Mouse (Mus musculus) heart, adult 18-20 months (tissue): ENCODE results near the gene Mrgpre. TPM values are rescaled to one million over a fixed set of nuclear protein-coding genes. Genes with fewer than 3 reads are reported as not detected.

ENCODE experiments used
- DNase-seq, 2 experiments: peaks; one replicate each; pipeline ENCODE4 v3.0.0; 2021 to 2022; ENCODE audit warnings: mixed read lengths in 1 of 2
- total RNA-seq, 2 experiments: library from RNA; stranded (reverse); gene quantifications; 2 replicates each; pipeline ENCODE4 v1.2.3; 2021

Mrgpre gene
- total RNA-seq, 2 experiments from 2014 or later: 1.6 to 2.0 TPM

DNA sequence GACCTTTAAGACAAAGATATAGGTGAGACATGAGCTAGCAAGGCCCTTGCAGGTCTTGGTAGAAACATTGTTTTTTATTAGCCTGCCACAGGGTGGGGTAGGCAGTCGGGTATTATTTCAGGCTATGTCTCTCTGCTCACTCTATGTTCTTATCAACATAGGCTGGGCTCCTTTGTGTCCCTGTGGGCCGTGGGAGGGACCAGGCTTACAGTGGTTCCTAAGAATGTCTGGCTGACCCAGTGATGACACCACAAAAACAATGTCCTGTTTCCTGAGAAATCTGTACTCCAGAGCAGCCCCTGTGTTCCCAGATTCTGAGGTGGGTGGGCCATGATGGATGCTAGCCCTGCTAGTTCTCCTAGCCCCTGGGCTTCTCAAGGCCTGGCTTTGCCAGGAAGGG lies 6.9 kb downstream of the Mrgpre start:
- peak in 1 of 2 experiments; percentile 76 for DNase-seq

DNA sequence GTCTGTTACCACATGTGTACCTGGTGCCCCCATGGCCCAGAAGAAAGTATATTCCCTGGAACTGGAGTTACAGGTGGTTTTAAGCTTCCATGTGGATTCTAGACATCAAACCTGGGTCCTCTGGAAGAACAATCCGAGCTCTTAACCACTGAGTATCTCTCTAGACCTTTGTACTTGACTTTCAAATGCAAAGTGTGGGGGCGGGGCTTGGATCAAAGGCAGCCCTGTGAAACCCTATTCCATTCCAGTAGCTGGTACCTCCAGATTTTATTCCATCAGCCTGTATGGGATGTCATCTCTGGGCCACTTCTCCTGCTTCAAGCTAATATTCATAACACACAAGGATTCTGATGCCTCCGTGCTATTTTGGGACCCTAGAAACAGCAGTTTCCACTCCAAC lies 8.2 kb downstream of the Mrgpre start:
- DNase-seq: no peak

DNA sequence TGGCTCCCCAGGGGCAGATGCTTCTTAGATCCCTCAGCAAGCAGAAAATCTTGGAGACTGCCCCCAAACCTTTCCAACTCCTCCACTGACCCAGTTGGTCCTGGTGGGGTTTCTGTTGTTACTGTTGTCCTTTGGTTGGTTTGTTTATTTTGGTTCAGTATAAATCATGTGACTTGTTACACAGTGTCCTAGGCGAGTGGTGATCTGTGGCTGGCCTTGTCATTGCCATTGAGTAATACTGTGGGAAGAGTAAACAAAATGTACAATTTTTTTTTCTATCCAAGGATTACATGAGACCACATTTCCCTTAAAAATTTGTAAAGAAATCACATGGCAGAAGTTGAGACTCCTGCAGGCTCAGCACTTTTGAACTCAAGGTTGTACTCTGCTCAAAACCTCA lies 14.8 kb downstream of the Mrgpre start:
- no peak for DNase-seq

DNA sequence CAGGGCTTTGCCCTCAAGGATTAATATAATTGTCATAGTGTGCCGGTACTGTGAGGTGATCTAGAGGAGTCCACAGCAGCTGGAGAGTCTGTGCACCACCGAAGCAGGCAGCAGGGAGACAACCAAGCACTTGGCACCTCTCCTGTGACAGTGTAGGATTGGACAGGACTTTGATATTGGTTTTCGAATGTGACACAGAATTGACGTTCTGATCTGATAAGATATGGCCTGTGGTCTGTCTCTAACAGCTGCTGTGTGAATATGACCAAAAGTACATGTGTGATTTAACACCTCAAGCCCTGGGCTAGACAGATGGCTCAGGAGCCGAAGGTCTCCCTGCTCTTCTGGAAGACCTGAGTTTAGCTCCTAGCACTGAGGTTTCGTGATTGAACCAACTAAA lies 16.0 kb downstream of the Mrgpre start:
- DNase-seq: no peak

DNA sequence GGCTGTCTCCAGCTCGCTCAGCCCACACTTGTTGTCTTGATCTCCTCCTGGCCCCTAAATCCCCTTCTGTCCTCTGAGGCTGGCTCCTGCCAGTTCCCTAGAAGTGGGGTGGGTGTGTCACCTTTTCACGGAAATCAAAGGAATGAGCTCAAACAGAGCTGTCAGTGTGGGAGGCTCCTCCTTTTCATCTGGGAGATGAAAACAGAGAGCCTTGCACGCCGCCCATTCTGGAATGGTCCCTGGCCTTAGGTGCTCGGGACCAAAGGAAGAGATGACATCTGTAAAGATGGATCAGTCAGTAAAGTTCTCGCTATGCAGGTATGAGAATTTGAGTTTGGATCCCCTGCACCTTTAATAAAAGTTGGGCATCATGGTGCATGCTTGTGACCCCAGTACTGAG lies 17.4 kb downstream of the Mrgpre start, which contains the start of gene Mrgprg:
Gene Mrgprg, minus strand, starts transcription at position 101 of the 400 bp plus-strand sequence.
- DNase-seq: no peak

DNA sequence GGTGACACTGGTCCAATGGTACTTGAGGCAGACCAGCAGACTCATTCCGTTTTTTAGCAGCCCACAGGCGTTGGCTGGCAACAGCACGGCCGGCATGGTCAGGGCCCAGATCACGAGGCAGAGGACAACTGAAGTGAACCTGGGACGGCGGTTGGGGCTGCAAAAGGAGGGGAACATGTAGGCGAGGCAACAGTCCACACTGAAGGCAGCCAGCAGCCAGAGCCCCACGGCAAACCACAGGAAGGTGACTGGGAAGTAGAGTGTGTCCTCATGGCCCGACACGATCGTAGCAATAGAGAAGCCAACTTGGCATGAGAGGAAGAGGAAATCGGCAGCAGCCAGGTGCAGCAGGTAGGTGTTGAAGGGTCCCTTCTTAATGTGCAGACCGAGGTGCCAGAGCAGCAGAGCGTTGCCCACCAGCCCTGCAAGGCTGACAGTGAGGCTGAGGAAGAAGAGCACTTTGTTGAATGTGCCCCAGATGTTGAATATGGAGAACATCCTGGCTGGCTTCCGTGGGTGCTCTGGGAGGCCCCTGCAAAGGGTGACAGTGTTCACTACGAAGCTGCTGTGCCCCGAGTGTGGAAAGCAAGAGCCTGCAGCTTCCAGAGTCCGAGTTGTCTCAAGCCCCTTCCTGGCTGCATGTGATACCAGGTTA lies 19.3 kb downstream of the Mrgpre start:
- DNase-seq: no peak

DNA sequence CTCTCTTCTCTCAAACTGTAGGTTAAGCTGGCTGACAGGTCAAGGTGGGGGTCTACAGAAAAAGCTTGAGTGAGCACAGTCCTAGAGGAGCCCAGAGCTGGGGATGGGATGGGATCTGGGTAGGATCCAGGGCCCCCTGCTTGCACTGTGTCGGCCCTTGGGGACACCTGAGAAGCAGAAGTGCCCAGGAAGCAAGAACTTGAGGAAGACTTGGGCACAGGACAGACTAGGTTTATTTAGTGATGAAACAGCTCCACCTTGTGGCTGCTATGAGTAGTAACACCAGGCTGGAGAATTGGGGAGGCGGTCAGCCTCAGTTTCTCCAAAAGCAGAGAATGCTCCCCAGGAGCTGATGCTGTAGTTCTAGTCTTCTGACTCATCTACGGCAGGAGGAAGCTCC lies 20.5 kb downstream of the Mrgpre start:
- DNase-seq: no peak

DNA sequence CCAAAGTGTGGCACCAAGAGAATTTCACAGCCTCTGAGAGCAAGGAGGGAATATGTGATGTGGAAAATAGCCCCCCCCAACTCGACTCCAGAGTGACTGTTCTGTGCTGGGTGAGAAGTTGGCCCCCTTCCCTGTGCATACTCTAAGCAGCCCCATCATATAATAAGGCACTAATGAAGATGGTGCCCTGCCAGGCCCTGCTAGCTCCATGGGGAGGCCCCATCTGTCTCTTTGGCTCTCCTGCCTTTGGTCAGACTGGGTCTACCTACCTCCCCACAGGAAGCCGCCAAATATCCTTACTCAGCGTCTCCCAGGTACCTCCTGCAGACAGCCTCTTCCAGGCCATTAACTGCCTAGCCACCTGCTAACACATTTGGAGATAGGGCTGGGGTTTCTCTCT lies 25.3 kb downstream of the Mrgpre start:
- no peak for DNase-seq

DNA sequence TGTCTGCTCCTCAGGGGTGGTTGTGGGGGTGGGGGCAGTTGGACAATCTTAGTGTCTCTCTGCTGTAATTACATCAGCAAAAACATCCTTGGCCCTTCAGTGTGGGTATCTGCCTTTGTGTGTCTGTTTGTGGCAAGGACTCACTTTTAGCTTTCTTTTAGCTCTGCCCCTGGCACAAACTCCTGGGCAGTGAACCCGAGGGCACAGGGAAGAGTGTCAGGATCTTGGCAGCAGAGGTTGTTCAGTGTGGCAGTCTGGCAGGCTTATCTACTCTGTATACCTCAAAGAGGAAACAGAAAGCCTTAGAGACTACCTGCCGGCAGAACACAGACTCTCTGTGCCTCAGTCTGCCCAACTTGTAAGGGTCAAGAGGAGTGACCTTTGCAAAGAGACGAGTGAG lies 26.6 kb downstream of the Mrgpre start:
- peak in 1 of 2 experiments; percentile 51 for DNase-seq

DNA sequence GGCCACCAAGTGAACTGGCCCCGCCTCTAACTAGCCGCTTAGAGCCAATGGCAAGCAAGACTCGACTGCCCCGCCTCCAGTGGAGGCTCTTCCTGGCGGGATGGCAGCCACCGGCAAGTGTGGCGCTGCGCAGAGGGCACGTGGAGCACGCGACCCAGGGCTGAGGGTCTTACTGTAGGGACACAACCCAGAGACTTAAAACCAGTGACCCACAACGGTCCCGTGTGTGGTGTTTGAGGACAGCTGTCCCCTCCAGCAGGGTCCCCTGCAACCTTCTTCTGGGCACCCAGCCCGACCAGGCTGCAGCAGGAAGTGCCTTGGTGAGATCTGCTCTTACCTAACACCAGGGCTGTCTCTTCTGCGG lies 27.3 kb downstream of the Mrgpre start:
- peak; percentile 82 to 88 for DNase-seq

DNA sequence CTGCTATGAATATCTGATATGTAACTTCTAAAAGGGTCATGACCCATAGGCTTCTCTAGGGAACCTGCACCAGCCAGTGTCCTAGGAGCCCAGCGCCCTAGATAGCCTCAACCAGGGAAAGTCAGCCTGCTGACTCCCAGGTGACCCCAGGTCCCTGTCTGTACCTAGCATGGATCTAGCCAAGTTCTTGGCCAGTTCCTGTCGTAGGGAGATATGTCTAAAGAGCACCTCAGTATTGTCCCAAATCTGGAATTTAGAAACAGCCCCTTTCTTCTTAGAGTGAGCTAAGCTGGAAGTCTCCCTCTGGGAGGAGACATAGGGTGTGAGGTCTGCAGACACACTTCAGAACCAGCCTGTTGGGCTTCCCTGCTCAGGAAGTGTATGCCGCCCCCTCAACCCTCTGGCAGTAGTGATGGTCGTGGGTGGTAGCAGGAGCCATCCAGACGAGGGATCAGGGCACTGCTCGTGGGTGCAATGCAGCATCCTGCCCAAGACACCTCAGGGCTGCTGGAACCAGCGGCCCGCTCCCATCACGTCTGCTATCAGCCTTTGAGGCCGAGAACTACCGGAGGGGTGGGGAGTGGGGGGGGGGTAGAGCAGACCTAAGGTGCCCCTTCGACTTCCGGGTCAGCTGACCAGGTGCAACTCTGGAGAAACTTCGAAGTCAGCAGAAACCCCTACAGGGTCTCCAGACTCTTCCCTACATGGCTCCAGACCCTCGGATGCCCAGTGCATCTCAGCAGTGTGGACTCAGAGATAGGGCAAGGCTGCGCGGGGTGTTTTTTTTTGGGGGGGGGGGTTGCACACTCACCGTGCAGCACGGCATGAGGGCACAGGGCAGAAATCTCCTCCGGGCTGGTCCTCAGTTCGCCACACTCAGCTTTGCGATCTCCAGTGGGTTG lies 27.9 kb downstream of the Mrgpre start, which contains the start of gene Osbpl5:
Gene Osbpl5, minus strand, starts transcription at position 861 of the 902 bp plus-strand sequence.
- no peak for DNase-seq

DNA sequence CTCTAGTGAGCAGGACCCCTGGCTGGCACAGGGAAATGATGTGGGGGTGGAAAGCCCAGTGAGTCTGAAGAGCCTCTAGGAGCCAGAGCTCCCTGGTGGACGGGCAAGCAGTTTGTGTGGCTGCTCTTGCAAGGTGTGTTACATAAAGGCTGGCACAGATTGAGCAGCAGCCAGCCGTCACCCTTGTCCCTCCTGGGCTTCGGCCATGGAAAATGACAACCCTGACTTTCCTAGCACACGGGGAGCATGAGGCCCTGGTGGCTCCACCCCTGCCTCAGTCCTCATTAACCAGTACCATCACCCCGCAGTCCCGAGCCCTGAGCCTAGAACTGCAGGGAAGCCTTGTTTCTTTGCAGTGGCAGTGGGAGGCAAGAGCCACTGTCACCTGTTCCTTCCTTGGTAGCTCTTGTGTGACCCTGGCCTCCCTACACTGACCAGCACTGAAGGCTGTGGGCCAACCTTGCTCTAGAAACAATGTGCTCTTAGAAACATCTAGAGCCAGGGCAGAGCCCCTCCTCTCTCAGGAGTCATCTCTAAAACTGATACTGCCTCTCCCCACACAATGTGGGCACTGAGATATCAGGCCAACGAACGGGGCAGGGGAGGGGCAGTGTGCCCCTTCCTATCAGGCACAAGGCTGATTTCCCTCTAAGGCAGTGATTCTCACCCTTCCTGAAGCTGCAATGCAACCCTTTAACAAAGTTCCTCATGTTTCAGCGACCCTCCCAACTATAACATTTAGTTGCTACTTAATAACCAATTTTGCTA lies 28.8 kb downstream of the Mrgpre start:
- DNase-seq: peak in 1 of 2 experiments; percentile 31

DNA sequence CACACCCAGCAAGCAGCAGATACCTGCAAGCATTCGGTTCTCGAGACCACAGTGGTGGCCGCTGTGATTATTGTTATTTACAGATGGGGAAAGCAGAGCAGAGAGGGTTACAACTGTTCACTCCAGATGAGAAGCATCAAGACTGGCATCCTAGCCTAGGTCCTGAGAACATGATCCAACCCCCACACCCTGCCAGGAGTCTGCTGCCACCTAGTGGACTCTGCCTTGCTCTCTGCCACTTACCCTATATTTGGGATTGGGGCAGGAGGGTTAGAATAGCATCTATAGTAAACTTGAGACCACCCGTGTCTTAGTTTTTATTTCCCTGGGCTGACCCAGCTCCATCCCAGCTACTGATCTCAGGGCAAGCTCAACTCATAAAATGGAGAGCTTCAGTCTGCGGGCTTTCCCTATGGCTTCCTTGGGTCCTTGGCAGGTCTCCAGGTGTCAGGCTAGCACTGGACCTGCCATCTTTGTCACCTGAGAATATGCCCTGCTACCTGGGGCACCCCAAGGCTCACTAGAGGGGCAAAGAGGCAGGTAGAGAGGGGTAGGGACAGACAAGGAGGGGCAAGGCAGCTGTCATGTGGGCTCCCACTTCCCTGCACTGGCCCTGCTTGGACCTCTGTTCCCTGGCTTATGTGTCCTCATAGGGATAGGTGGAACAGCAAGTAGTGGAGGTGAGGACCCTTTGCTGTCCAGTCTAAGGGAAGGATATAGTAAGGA lies 30.1 kb downstream of the Mrgpre start:
- peak; percentile 46 to 77 for DNase-seq

DNA sequence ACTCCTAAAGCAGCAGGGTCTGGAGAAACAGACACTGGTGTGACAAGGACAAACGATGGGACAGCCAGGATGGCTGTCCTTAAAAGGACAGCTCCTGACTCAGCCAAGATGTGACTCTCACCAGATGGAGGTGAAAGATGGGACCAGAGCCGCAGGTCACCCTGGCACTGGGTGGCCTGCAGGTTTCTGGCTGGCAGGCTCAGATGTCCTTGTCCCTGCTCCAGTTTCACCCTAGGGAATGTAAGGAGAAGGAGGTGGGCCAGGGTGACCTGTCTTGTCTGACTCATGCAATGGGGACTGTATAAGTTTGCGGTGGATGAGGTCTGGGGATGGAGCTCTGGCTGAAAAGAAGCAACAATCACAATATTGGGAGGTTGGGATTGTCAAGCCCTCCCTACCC lies 31.7 kb downstream of the Mrgpre start:
- DNase-seq: no peak

DNA sequence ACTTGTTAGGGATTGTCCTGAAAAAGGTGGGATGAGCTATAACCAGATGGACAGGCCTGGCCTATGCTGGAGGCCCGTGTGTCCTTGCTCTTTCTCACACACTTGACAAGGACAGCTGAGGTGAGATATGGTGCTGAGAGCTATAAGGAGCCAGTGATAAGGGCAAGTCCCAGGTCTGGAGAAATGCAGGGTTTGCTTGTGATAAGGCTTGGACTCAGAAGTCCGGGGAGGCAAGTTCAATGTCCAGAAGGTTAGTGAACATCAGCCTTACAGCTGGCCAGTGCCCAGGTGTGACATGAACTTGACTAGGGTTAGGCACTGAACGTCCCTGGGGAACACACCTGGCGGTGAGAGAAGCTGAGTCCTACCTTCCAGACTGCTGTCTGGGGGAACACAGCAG lies 32.2 kb downstream of the Mrgpre start:
- no peak for DNase-seq

DNA sequence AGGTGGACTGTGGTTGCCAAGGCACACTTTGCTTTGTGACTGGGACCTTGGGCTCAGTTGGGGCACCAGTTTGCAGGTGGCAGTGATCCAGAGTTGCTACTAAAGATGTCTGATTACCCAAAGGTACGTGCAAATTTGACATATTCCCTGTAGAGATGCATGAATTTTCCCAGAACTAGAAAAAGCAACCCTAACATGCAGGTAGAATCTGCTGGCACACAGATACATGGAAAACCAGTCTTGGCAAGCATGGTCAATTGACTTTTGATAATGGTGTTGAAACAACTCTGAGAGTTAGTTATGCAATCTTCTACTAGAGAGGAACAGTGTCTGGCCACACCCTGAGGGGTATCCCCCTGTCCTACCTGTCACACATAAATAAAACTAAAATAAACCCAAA lies 32.9 kb downstream of the Mrgpre start:
- DNase-seq: no peak

DNA sequence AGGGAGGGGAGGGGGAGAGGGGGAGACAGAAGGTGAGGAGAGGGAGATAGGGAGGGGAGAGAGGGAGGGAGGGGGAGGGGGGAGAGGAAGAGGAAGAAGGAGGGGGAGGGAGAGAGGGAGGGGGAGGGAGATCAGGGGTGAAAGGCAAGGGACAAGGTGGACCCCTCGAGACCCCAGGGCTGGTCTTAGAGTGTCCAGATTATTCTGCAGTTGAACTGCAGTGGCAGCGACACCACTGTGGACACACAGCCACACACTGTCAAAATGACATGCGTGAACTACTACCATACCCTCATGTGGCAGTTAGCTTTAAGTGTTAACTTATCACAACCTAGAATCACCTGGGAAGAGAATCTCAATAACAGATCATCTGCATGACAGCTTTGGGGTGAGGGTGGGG lies 35.3 kb downstream of the Mrgpre start:
- DNase-seq: no peak

DNA sequence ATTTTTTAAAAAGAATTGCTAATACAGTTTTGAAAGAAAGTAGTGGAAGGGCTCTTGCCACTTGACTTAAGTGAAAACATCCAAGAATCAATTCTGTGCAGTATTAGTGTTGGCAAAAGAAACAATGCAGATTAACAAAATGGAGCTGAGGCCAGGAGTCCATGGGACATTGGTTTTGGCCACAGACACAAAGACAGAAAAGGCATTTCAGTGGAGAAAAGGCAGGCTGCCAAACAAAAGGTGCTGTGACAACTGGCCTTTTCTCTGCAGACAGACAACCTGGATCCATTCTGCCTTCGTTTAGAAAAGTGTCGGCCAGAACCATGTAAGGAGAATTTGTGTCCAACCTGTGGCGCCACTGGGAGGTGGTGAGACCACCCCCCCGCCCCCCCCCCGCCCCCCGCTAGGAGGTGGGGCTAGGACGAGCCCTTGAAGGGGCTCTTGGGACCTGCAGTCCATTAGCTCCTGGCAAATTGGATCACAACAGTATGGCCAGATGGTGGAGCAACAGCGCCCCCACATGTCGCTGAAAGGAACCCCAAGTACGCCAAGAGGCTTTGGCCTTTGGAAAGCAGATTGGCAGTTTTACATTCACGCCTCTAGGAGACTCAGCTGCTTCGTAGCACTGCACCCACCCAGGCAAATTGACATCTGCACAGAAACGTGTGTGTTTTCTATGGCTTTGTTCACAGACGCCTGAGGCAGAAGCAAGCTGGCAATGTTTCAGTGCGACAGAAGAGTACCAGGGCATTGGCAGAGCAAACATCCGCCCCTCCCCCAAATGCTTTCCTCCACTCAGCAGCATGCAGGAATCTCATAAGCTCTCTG lies 36.0 kb downstream of the Mrgpre start:
- peak; percentile 88 to 95 for DNase-seq

DNA sequence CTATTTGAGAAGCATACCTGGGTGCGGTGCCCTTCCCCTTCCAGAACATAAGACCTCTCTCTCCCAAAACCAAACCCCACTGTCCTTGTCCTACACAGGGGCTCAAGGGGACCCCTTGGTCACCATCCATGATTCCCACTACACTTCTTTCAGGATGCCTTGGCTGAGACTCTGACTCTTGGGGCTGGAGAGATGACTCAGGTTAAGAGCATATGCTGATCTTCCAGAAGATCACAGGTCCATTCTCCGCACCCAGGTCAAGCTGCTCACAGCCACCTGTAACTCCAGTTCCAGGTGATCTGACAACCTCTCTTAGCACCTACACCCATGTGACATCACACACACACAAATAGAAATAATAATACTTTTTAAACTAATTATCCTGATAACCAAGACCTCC lies 43.6 kb downstream of the Mrgpre start:
- DNase-seq: no peak

DNA sequence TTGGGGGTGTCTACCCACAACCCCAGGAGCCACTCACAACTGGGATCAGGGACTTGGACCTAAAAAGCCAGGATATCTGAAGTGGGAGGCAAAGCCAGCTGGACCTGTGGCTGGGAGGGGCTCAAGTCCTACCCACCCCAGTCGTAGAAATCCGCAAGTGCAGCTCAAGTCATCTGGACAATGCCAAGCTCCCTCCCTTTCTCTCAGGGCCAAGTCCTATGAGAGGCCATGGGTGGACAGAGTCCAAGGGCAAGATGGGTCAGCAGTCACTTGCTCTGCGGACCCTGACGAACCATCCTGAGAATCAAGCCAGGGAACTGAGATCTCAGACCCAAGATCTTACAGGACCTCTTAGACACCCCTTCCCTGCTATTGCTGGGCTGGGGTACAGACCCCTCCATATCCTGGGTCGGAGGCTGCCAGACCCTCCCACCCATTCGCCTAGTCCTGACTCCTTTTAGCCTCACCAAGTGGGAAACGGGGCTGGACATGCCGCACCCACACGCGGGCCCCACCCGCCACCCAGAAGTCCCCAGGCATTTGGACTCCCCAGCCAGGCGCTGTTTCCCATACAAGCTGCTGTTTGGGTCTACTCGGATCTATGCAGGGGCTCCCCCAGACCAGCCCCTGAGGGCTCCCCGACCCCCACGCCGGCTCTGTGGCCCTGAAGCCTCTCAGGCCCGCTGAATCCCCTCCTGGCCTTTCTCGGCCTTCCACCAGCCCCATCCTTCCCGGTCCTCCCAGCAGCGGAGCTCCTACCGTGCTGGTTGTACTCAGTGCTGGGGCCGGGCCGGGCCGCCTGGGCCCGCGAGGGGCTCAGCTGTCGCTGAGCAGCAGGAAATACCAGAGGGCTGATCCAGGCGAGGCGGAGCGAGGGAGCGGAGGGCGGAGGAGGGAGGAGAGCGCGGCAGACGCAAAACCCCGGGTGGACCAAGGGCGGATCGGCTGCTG lies 44.5 kb downstream of the Mrgpre start:
- peak; percentile 90 to 92 for DNase-seq
